Mouse (Mus musculus): ENCODE results near the gene Gm43302. TPM values are rescaled to one million over a fixed set of nuclear protein-coding genes. Genes with fewer than 3 reads are reported as not detected.
"Not testable (repeated sequence)": the region's sequence is repeated elsewhere in the genome, so short reads cannot be mapped to it uniquely, and the experiment has no call there.

The Gm43302 gene
- not detected for total RNA-seq (2021)

DNA sequence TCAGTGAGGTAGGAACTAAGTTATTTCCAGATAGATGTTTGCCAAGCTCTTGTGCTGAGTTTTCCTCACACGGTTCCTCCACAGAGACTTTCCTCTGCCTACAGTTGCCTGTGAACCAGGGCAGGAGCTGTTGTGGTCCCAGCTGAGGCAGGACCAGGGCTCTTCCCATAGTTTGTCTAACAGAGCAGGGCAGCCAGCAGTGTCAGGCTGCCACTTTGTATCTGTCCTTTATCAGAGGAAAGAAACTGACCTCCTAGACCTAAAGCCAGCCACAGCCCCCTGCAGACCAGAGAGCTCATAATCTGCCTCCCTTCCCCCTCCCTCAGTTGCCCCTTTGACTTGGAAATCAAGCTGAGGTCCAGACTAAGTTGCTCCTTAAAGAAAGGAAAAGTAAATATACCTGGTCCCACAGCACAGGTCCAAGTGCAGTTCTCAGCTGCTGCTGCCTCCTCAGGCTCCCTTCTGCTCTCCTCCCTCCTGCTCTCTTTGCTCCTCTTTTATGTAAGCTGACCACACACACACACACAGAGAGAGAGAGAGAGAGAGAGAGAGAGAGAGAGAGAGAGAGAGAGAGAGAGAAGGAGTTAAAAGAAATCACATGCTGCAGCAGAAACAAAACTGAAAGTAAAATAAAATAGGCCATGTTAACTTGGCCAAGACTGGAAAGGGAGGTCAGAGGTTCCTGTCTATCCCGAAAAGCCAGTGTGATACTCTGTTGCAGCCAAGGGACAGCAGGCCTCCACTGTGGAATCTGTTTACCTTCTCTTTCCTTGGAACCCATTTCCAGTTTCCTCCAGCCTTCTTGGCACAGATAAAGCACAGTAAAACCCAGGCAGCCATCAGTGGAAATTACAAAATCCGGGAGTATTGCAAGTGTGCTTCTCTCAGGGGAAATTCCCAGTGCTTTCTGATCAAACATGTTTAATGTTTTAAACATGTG, at the start of gene Gm43302, which contains the start of gene Gbp6:
TSS of gene Gm43302 (minus strand) at position 470 of the 940 bp plus-strand sequence.
TSS of gene Gbp6 (minus strand) at position 473 of the 940 bp plus-strand sequence.
- peak; percentile 13 for DNase-seq

DNA sequence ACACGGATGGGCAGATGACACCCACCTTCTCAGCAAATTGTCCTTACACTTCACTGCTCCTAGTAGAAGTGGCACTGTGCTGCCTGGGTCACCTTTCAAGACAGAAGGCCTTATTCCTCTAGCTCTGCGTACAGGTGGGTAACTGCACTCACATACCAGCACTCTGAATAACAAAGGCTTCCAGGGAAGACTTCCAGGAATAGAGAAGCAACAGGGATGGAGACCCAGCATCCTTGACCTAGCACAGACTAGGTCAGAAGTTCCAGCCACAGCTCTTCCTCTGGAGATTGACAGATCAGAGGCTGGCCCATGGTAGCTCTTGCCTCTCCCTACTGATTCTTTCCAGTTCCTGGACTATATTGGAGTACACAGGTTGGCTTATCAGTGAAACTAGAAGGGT, 47.8 kb upstream of the Gm43302 start:
- DNase-seq: no peak

DNA sequence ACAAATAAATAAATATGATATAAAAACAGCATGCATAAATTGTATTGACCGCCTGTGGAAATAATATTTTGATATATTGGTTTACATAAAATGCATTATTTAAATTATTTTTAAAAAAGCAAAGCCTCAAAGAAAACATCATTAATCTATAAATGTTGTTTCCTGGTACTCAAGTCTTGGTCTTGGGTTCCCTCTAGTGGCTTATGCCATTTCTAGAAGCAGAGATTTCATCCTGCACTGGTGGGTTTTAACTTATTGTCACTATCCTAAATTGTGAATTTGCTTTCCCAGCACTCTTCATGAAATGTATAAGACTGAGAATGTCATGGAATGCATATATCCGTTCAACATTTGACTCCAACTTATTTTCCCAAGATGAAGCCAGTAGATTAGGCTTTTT, 29.0 kb upstream of the Gm43302 start:
- DNase-seq: peak; percentile 16

DNA sequence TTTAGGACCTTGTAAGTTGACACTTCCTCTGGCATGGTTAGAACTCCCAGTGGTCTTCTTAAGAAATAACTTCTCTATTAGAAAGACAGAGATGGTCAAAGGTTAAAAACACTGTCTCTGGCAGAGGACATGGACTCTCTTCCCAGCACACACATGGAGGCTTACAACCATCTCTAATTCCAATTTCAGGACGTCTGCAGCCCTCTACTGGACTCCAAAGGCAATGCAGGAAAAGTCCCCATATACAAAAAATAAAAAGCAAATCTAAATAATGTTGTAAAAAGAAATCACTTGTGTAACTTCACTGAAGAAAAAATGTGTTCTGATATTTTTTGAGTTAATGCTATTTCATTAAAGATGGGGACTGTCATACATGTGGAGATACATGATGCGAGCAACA, 17.4 kb upstream of the Gm43302 start:
- no peak for DNase-seq

DNA sequence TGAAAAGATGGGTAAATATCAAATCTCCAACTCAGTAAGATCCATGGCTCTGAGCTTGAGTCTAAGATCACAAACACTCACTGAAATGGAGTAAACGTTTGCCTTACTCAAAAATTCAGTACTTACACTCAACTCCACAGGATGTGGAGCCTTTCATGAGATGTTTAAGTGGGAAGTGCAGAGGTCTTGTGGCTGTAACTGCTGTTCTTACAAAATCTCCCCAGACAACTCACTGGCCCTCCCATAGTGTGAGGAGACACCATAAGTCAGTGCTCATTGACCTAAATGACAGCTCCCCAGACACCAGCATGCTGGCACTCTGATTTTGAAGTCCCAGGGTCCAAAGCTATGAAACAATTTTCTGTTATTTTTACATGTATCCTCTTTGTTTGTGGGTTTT, 15.7 kb upstream of the Gm43302 start:
- DNase-seq: not testable (repeated sequence)

DNA sequence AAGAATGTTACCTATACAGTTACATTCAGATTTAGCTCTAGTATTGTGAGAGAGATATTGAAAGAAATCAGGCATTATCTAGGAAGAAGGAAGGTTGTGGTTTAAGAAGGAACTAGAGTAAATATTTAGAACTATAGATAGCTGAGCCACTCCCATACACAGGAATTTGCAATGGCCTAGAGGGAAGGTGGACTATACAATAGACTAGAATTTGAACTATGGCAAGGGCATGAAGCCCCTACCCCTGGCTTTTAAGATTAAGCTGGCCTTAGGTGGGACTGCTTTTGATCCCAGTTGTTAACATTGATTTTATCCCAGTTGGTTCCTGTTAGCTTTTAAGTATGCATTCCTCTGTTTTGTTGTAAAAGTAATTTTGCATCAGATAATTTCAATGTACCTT, 13.5 kb upstream of the Gm43302 start:
- DNase-seq: not testable (repeated sequence)

DNA sequence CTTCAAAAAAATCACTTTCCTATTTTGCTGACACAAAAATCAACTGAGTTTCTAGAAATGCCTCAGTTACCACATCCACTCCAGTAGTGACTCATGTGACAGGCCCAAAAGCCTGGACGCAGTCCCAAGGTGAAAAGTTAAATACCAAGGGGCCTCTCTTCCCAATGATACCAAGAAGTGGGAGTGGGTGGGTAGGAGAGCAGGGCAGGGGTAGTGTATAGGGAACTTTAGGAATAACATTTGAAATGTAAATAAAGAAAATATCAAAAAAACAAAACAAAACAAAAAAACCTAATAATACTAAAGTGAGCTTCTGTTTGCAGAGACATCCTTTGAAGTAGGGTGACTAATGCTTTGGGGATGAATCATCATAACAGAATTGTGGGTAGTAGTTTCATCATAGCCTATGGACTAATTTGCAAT, 12.7 kb upstream of the Gm43302 start:
- no peak for DNase-seq

DNA sequence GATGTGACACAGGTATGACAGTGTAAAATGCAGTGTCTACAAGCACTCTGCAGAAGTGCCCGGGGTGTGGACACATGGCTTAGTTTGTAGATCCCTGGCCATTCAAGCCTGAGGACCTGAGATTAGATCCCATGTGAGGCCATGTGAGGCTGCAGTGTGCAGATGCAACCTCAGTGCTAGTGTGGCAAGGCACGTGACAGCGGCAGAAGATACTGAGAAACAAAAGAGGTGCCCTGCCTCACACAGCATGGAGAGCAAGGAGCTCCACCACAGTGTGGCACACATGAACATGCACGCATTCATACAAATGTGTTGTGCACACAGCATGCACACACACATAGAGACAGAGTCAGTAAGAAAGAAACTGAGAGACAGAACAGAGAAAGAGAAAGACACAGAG, 12.2 kb upstream of the Gm43302 start:
- not testable (repeated sequence) for DNase-seq

DNA sequence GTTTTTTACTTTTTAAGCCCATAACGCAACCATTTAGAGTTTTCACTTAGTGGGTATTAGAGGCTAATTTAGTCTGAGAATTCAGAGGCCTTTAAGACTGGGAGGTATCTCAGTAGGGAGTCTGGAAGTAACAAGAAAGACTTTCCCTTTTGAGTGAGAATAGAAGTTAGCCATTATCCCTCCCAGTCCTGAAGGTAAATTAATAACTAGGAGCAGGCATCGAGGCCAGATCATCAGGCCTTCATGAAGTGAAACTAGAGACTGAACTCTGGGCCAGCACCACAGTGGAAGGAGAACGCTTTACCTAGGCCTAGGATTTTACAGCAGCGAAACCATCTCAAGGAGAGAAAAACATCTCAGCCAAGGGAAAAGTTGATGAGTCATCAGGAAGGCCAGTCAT, 8.5 kb upstream of the Gm43302 start:
- no peak for DNase-seq

DNA sequence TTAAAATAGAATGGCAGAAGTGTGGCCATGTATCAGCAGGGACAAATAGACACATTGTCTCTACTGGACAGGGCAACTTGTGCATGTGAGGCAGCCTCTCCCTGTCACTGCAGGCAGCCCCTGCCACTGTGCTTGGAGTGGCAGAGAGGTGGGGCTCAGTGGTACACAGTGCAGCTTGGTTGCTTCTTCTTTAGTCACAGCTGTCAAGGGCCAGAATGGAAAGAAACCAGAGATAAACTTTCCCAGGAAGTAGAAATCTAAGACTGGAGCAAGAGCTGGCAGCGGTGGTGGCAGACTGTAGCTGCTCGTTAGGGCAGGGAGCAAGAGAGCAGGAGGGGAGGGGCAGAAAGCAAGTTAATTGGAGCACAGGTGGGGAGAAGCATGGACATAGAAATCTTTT, 8.0 kb upstream of the Gm43302 start:
- DNase-seq: peak; percentile 13

DNA sequence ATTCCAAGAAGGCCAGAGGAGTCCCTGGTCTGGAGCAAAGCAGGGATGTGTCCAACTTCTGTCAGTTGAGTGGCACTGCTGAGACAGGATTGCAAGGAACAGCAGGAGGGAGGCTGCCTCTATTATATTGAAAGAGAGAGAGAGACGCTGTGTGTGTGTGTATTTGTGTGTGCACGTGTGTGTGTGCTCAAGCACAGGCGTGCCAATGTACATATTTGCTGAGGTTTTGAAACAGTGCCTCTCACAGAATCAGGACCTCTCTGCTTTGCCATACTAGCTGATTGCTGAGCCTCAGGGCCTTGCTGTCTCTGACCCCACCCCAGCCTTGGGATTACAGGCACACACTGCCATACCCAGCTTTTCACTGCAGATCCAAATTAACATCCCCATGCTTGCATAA, 2.3 kb upstream of the Gm43302 start:
- no peak for DNase-seq

DNA sequence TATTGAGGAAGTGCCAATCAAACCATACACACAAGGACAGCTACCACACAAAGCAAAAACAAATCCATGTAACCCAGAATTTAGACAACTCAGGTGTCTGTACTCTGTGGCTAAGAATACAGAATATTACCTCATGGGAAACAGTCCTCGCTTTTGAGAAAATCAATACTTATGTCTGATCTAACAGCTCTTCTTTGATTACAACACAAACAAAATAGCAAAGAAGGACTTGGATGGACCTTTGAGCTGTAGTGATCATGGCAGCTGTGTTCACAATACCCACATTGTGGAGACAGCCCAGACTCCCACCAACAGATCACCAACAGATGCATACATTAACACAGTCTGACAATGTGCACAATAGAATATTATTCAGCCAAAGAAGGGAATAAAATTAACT, 1.0 kb downstream of the Gm43302 start:
- no peak for DNase-seq

DNA sequence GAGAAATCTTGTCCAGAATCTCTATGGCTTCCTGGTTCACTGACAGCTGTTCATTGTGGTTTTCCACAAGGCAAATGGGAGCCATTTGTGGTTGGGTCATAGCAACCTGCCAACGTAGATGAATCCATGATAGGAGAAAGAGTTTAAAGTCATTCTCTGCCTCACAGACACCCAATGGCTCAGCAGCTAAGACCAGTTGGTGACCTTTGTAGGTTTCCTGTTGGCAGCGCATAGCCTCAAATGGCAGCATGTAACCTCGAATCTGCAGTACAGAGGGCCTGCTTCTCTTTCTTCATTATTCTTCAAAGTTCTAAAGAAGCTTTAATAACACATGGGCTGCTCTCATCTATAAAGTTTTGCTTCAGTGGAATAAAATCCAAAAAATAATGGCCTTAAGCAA, 2.6 kb downstream of the Gm43302 start:
- DNase-seq: not testable (repeated sequence)

DNA sequence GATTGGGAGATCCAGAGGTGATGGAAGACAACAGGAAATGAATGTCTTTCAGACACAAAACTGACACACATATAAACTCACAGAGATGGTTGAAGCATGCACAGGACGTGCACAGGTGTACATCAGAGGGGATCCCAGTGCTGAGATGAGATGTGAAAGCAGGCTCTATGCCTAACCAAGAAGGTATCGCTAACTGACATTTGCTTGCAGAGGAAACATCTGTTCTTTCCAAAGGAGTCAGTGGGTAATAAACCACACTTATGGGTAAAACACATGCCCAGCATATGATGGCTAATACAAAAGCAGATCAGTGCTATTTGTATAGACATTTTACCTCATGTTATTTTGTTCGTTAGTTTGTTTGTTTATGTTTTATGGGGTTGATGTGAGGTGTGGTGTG, 32.8 kb downstream of the Gm43302 start:
- not testable (repeated sequence) for DNase-seq

DNA sequence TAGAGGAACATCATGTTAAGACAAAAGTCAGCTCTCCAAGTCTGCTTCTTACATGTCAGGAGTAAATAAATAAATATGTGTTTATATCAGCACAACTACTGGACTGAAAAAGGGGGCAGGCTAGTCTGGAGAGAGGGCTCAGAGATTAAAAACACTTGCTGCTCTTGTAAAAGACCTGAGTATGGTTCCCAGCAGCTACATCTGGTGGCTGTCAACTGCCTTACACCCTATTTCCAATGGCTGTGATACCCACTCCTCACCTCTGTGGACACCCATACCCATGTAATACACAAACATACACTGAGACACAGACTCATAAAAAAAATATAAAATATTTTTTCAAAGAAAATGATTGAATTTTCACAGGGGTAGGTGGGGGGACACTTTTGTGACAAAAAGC, 41.0 kb downstream of the Gm43302 start:
- no peak for DNase-seq

DNA sequence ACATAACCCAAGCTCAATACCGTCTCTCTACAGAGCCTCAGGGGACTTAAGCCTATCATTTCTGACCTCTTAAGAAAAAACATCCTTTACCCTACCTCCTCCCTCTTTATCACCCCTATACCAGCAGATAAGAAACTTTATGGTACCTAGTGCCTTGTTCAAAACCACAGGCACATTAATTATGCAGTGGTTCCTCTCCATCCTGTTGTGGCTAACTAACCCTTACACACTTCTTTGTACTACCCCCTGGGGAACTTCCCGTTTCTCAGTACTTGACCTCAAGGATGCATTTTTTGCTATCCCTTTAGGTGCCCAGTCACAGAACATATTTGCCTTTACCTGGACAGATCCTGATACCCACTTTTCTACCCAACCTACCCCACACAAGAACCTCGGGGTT, 48.8 kb downstream of the Gm43302 start:
- DNase-seq: not testable (repeated sequence)

DNA sequence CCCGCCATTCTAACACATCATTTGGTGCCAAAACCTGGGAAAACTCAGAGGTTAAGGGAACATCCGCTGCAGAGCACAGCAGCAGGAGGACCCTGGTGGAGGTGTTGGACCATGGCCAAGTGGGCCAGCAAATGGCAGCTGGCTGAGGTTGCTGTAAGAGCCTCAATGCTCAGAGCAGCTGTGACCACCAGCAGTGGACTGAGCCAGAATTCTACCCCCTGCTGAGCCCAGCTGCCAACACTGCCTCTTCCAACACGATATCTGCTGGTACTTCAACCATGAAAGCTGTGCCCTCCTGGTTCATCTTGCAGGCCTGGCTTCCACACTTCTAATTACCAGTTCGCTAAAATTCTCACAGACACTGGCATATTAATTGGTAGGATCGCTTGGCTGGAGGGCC, 52.5 kb downstream of the Gm43302 start:
- not testable (repeated sequence) for DNase-seq

DNA sequence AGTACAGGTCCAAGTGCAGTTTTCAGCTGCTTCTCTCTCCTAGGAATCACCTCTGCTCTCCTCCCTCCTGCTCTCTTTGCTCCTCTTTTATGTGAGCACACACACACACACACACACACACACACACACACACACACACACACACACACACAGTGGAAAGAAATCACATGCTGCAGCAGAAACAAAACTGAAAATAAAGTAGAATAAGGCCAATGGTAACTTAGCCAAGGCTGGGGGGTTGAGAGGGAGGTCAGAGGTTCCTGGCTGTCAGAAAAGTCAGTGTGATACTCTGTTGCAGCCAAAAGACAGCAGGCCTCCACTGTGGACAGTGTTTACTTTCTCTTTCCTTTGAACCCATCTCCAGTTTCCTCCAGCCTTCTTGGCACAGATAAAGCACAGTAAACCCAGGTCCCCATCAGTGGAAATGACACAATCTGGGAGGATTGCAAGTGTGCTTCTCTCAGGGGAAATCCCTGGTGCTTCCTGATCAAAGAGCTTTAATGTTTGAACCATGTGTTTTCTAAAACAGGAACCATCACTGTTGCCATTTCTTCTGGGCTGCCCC, 53.9 kb downstream of the Gm43302 start, which contains the start of gene Gbp10:
TSS of gene Gbp10 (minus strand) at position 51 of the 565 bp plus-strand sequence.
- peak; percentile 4 for DNase-seq

DNA sequence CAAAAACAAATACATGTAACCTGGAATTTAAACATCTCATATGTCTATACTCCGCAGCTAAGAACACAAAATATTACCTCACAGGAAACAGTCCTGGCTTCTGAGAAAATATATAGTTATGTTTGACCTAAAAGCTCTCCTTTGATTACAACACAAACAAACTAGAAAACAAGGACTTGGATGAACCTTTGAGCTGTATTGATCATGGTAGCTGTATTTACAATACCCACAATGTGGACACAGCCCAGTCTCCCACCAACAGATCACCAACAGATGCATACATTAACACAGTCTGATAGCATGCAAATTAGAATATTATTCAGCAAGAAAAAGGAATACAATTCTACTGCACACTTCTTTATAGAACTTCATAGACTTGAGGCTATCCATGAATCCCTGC, 55.1 kb downstream of the Gm43302 start:
- not testable (repeated sequence) for DNase-seq

DNA sequence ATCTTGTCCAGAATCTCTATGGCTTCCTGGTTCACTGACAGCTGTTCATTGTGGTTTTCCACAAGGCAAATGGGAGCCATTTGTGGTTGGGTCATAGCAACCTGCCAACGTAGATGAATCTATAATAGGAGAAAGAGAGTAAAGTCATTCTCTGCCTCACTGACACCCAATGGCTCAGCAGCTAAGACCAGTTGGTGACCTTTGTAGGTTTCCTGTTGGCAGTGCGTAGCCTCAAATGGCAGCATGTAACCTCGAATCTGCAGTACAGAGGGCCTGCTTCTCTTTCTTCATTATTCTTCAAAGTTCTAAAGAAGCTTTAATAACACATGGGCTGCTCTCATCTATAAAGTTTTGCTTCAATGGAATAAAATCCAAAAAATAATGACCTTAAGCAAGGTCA, 57.5 kb downstream of the Gm43302 start:
- DNase-seq: not testable (repeated sequence)

DNA sequence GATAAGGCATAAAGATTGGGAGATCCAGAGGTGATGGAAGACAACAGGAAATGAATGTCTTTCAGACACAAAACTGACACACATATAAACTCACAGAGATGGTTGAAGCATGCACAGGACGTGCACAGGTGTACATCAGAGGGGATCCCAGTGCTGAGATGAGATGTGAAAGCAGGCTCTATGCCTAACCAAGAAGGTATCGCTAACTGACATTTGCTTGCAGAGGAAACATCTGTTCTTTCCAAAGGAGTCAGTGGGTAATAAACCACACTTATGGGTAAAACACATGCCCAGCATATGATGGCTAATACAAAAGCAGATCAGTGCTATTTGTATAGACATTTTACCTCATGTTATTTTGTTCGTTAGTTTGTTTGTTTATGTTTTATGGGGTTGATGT, 84.5 kb downstream of the Gm43302 start:
- not testable (repeated sequence) for DNase-seq

DNA sequence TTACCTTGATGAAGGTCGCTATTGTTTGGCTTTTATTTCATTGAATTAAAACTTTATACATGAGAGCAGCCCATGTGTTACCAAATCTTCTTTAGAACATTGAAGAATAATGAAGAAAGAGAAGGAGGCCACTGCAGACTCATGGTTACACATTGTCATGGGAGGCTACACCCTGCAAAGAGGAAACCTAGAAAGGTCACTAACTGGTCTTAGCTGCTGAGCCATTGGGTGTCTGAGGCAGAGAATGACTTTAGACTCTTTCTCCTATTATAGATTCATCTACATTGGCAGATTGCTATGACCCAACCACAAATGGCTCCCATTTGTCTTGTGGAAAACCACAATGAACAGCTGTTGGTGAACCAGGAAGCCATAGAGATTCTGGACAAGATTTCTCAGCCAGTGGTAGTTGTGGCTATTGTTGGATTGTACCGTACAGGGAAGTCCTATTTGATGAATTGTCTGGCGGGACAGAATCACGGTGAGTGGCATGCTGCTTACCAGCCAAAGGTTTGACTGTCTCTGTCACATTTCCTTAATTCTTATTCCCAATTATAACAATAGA, 92.6 kb downstream of the Gm43302 start:
- DNase-seq: not testable (repeated sequence)

DNA sequence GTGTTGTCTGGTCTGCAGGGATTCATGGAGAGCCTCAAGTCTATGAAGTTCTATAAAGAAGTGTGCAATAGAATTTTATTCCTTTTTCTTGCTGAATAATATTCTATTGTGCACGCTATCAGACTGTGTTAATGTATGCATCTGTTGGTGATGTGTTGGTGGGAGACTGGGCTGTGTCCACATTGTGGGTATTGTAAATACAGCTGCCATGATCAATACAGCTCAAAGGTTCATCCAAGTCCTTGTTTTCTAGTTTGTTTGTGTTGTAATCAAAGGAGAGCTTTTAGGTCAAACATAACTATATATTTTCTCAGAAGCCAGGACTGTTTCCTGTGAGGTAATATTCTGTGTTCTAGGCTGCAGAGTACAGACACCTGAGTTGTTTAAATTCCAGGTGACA, 94.3 kb downstream of the Gm43302 start:
- not testable (repeated sequence) for DNase-seq

Measured in heart, postnatal 4 days (tissue).